Mouse (Mus musculus) embryonic facial prominence, embryonic 11.5 days (tissue): Measurements from ENCODE around the gene Gm5935. TPM values are rescaled to one million over a fixed set of nuclear protein-coding genes. Genes with fewer than 3 reads are reported as not detected.
"Not testable (repeated sequence)": the region's sequence is repeated elsewhere in the genome, so short reads cannot be mapped to it uniquely, and the experiment has no call there.

ENCODE experiments used
- ATAC-seq: fragments of 200-750 bp; cut with Nextera tagmentation; replicated peaks from 2 replicates; pipeline ENCODE4 v1.8.0; 2017; ENCODE audit warnings: low read depth; ENCODE audit not compliant: insufficient number of reproducible peaks, low FRiP score, low TSS enrichment
- DNase-seq: peaks from one replicate; pipeline ENCODE4 v3.0.0-alpha.2; 2015; ENCODE audit warnings: low spot score
- H3K27ac ChIP-seq: fragments of 300-500 bp; sonication (generic); replicated peaks from 2 replicates; pipeline ENCODE4 v1.5.1; 2014; ENCODE audit warnings: mild to moderate bottlenecking, low read depth, low read length, control low read depth
- H3K27me3 ChIP-seq: fragments of 300-500 bp; sonication (generic); 2 replicates; pipeline ENCODE4 v1.6.1; 2014; ENCODE audit warnings: mild to moderate bottlenecking, low read length, moderate library complexity, mixed read lengths; ENCODE audit not compliant: control insufficient read depth, insufficient read depth
- H3K36me3 ChIP-seq: fragments of 300-500 bp; sonication (generic); replicated peaks from 2 replicates; pipeline ENCODE4 v1.6.1; 2014; ENCODE audit warnings: low read depth, mild to moderate bottlenecking, low read length, moderate library complexity, mixed read lengths; ENCODE audit not compliant: control insufficient read depth, insufficient read depth
- H3K4me1 ChIP-seq: fragments of 300-500 bp; sonication (generic); 2 replicates; pipeline ENCODE4 v1.6.1; 2014; ENCODE audit warnings: low read length, mixed read lengths; ENCODE audit not compliant: control insufficient read depth, insufficient read depth
- H3K4me2 ChIP-seq: fragments of 300-500 bp; sonication (generic); 2 replicates; pipeline ENCODE4 v1.6.1; 2014; ENCODE audit warnings: low read depth, mild to moderate bottlenecking, control low read depth, low read length, moderate library complexity
- H3K4me3 ChIP-seq: fragments of 300-500 bp; sonication (generic); 2 replicates; pipeline ENCODE4 v1.5.1; 2014; ENCODE audit warnings: low read depth, low read length, control low read depth
- H3K9ac ChIP-seq: fragments of 300-500 bp; sonication (generic); replicated peaks from 2 replicates; pipeline ENCODE4 v1.6.1; 2014; ENCODE audit warnings: mild to moderate bottlenecking, control low read depth, low read length
- H3K9me3 ChIP-seq: fragments of 300-500 bp; sonication (generic); replicated peaks from 2 replicates; pipeline ENCODE4 v1.6.1; 2016; ENCODE audit warnings: mild to moderate bottlenecking, low read length, inconsistent platforms, mixed read lengths; ENCODE audit not compliant: control insufficient read depth
- WGBS: fragments of 180-500 bp; shearing (Covaris S2); extraction: QIAGEN DNeasy Blood & Tissue Kit; methylation state at CpG from one replicate; pipeline ENCODE4 v1.1.7; 2014; 5-methylcytosine and 5-hydroxymethylcytosine counted together
- polyA plus RNA-seq: library from polyadenylated mRNA; unstranded; fragments of >200 nt; fragmentation: Nextera tagmentation; extraction: Ambion mirVana; gene quantifications from 2 replicates; pipeline ENCODE4 v1.2.1, GENCODE M21; 2014

Gm5935 gene
- not detected in 2 replicates for polyA plus RNA-seq

- not testable (repeated sequence) for H3K9me3 ChIP-seq, H3K36me3 ChIP-seq, ATAC-seq, H3K27ac ChIP-seq, H3K4me3 ChIP-seq, H3K4me1 ChIP-seq, H3K4me2 ChIP-seq, DNase-seq, H3K9ac ChIP-seq, H3K27me3 ChIP-seq
- WGBS: 89% methylated on average over 5 of the region's 5 CpGs
Measured at GRCm38 (mm10) chrX:24775064-24775463, at the start of gene Gm5935. Gm5935 (minus strand) TSS chrX:24775164.

Other genes starting within 250 kb of the Gm5935 start
- gene Gm4297, start 200.3 kb downstream of the Gm5935 start, polyA plus RNA-seq: not detected in 2 replicates